Mouse (Mus musculus): Measurements from ENCODE around the gene Gm37419. TPM values are rescaled to one million over a fixed set of nuclear protein-coding genes. Genes with fewer than 3 reads are reported as not detected.
A peak's percentile ranks its signal among the peaks of the same experiment; 100 is the strongest.

Gene Gm37419
- total RNA-seq, 2 experiments from 2014 or later = not detected

DNA sequence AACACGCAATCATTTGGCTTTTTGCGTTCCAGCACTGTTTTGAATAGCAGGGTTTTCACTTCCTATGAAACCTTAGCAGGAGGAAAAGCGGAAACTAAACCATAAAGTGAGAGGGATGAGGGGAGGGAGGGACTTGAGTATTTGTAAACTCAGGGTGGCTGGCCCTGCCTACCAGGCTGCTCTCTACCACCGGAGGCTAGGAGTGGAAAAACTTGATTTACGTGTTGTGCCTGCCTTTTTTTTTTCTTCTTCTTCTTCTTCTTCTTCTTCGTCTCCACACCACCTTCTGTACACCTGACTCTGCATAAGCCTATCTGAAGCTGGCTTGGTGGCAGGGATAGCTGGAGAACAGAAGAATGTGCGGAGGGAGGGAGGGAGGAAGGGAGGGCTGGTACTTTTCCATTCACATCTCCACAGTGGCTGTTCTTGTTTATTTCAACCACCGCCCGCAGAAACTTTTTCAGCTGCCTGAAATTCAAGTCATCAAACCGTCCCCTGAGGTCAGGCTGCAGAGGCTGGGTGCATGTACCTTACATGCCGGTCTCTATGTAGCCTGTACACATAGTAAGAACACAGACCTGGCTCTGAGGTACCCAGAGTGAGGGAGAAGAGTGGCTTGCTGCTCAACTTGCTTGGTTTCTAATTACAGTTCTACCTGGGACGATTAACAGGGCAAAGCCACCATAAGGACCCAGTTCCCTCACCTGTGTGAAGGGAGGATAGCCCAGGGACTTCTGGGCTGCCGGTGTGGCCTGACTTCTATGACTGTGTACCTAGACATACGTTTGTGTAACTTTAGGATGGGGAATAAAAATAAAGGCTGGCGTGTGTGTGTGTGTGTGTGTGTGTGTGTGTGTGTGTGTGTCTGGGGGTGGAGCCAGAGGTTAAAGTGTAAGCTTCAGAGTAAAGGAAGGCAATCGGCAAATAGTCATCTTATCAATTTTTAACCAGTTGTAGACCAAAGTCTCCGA lies 5.4 kb downstream of the Gm37419 start:
- ATAC-seq (replicated peaks; ENCODE audit: poor library complexity) = peak; percentile 48

DNA sequence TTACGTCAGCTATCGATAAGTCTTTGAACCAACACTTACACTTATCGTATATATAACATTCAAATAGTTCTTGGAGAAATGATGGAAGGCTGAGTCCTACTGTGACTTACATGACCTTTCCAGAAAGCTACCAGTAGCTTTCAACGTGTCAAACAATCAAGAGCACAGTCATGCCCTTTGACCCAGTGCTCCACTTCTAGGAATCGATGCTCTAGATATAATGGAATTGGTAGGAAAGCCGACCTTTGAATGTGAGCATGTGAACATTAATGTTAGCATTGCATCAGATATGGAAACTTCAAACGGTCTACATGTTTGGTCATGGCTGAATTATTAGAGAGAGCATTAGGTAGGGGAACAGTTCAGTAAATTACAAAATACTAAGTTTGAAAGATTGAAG lies 8.1 kb downstream of the Gm37419 start:
- ATAC-seq (replicated peaks; ENCODE audit: poor library complexity) = no peak

DNA sequence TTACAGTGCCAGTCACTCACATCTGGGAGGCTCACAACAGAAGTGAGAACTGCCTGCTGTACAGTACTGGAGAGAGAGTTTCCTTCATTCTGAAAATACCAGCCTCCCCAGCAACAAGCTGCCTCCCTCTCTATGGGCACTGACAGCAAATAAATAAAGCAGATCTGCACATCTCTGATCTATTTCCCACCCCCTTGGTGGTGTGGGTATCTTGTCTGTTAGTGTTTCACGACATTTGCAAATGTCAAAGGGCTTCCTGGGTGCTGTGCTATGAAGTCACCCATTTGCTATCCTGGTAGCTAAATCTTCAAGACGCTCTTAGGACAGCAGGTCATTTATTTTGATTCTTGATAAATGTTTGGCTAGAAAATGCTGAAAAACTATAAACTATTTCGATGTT lies 8.9 kb downstream of the Gm37419 start:
- no peak for ATAC-seq (replicated peaks; ENCODE audit: poor library complexity)

DNA sequence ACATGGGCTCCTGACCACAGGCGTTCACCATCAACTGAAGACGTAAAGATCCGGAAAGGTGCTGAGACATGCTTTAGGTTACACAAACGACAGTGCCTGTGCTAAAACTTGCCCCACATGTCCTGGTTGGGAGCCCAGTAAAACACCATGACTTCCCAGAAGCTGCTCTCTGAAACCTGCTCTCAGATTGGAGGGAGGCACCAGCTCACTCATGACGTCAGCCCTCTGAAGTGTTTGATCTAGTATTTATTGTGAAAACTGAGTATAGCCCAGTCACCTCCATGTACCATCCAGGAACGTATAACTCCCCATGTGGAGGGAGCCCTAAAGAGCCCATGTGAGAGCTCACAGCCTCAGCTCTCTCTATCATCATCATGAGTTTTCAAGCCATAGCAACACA lies 9.6 kb downstream of the Gm37419 start:
- no peak for ATAC-seq (replicated peaks; ENCODE audit: poor library complexity)

DNA sequence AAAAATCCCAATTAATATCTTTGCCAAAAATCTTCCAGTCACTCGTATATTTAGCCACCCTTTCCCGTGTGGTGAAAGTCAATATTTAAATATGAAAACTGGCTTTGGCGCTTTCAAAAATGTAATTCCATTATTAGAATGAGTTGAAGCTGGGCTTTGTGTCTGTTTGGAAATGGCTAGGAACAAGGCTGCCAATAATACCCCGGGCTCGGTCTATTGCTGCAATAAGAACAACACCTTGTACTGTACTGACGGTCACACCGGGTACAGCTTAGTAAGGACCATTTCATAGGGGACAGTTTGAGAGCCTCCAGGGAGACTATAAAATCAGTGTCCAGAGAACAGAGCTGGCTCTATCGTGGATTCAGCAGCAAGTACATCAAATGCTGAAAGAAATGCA lies 17.6 kb downstream of the Gm37419 start:
- no peak for ATAC-seq (replicated peaks; ENCODE audit: poor library complexity)

DNA sequence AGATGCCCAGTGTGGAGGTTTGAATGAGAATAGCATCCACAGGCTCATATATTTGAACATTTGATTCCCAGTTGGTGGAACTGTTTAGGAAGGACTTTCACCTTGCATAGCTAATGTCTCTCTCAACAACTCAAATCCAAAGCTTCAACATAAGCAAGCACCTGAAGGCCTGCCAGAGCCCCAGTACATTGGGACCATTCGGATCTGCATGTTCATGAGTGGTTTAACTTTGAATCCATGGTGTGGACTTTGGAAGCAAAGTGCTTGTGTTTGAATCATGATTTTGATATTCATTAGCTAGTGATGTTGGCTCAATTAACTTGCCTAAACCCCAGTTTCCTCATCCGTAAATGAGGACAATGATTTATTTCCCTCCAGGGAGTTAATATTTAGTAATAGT lies 21.6 kb downstream of the Gm37419 start:
- no peak for ATAC-seq (replicated peaks; ENCODE audit: poor library complexity)

DNA sequence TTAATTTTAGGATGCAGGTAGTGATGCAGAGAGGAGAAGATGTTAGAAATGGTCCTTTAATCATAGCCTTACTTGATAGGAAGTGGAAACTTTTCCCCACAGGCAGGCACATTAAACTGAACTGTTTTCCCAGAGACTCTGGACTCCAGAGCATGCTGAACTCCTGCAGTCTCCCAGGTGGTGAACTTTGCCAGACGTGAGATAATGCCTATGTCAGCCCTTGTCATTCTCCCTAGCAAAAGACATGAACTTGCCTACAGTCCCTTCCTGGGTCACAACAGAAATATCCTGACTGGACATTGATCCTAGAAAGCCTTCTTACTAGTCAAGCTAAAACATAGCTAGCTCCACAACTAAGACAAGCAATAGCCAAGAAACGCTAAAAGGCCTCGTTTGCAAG lies 23.0 kb downstream of the Gm37419 start:
- ATAC-seq (replicated peaks; ENCODE audit: poor library complexity) = no peak

DNA sequence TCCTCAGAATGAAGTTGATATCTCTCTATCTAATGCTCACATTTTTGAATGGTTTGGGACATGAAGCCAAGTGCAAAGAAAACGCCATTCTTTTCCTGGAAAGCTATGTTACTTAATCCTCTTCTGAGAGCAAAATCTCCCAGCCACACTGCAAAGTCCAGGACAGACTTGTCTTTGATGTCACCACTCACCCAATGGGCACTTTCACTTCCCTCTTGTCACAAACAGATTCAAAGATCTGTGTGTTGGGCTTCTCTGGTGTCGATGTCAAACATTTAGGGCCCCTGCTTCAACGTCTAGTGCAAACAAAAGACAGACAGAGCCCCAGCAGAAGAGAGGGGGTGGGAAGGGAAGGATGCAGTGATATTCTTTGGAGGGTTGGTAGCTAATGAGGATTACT lies 23.8 kb downstream of the Gm37419 start:
- ATAC-seq (replicated peaks; ENCODE audit: poor library complexity) = peak; percentile 40; the same call in 1 of the 2 replicates

DNA sequence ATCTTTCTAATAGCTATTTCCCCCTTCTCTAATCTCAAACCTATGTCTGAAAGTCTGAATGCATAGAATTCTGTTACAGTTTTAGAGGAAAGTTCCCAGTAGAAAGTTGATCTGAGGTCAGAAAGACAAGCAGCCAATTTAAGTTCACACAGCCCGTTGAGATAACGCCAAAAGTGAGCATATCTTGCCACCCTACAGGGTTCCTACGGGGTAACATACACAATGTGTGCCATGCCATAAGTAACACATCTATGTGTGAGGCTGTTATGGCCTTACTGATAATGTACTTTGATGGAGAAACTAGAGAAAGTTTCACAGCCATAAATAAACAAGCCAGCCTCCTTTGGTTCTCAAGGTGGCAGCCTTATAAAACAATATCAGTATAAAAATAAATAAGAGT lies 26.1 kb downstream of the Gm37419 start:
- peak; percentile 76 for ATAC-seq (replicated peaks; ENCODE audit: poor library complexity)

DNA sequence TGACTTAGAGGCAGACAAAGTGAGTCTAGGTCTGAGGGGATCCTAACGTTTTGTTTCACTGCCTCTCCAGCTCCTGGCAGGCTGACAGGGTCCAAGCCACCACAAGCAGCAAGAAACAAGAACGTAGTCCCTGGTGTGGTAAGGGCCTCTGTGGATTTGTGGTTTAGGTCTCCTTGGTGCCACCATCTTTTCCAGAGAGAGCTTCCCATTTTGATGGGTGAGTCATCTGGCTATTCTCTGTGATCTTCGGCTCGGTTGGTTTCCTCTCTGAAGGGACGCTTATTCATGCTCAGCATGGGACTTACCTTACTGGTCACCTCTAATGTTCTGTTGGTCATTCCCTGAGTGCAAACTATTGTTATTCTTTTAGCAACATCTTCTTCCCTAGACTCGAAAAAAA lies 28.0 kb downstream of the Gm37419 start:
- ATAC-seq (replicated peaks; ENCODE audit: poor library complexity) = peak; percentile 62

DNA sequence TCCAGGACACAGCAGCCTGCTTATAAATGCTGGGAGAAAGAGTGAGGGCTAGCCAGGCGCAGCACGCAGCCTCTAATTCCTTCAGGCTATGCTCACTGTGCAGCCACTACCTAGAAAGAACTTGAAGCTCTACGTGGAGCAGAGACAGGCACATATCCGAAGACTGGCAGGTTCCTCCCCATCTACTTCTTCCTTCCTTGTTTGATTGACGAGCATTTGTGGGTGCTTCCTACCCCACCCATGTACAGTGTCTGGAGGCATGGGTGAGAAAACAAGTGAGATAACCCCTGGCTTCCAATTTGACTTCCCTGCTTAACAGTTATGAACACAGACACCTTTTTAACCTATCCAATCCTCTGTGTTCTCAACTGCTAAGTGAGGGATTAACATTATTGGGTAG lies 28.5 kb downstream of the Gm37419 start:
- ATAC-seq (replicated peaks; ENCODE audit: poor library complexity) = peak; percentile 33

DNA sequence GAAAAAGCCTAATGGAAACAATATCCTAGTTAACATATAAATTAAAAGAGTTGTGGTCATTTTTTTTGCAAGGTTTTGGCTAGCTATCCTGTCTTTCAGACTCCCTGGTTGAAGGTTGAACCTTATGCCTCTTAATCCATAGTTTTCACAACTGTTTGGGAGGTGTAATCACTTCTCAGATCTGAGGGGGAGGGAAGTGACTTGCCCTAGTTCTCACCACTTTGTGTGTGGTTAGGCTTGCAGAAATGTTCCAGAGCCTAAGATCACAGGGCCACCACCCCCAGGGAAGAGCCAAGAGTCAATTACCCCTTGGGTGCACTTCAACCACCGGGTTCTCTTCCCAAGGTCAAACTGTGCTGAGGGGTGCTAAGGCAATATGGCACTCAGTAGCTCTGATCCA lies 33.4 kb downstream of the Gm37419 start:
- no peak for ATAC-seq (replicated peaks; ENCODE audit: poor library complexity)

DNA sequence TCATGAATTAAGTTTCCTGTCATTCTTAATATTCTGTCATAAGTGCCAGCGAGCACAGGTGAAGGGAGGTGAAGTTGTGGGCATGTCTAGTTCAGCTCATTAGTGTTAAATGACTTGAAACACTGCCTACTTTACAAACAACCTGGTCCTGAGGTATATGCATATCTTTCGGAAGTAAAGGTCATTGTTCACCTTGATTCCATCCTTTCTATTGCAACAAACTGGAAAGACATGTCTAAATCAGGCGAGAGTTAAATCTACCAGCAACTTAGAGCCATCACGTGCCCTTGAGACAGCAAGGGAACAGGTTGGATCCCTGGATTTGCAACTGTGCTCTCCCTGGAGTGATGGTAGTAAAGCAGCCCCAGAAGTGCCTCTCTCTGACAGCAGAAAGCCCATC lies 34.3 kb downstream of the Gm37419 start:
- no peak for ATAC-seq (replicated peaks; ENCODE audit: poor library complexity)

DNA sequence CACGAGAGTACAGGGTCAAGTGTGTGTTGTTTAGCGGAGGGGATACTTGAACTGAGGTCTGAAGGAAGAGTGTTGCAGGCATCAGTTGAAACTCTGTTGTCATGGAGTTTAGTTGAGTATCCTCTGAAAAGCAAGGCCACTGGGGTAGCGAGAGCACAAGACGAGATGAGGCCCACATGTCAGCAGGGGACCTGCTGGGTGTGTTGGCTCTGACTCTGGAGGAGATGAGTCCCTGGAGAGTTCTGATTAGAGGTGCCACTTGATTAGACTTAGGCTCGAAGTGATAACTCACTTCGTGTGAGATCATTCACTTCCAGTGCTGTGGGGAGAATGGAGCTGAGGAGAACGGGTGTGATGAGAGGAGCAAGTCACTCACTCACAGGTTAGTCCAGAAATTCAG lies 37.2 kb downstream of the Gm37419 start:
- peak; percentile 89 for ATAC-seq (replicated peaks; ENCODE audit: poor library complexity)

DNA sequence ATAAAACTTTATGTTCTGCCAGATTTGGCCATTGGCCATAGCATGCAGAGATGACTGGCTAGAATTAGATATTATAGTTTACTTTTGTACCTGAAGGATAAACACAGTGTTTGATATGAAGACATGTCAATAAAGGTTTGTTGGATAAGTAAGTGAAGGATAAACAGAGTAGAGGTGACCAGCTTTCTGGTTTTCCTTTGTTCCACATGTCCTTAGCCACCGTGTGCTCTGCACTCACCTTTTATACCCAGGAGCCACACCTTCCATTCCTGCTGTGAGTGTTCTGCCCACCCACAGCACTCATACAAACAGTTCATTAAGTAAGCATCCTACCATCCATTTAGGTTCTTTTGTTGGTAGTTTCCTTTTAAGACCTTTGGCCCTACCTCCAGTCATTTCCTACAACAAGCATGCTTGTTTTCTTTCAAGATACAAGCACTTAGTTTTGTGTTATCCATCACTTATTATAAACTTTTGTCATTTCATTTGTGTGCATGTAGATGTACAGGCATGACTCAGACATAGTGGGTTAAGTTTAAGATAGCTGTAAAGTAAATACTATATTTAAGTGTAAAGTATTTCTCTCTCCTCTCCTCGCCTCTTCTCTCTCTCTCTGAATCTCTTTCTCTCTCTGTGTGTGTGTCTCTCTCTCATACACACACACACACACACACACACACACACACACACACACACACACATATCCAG lies 41.8 kb downstream of the Gm37419 start:
- ATAC-seq (replicated peaks; ENCODE audit: poor library complexity) = no peak

DNA sequence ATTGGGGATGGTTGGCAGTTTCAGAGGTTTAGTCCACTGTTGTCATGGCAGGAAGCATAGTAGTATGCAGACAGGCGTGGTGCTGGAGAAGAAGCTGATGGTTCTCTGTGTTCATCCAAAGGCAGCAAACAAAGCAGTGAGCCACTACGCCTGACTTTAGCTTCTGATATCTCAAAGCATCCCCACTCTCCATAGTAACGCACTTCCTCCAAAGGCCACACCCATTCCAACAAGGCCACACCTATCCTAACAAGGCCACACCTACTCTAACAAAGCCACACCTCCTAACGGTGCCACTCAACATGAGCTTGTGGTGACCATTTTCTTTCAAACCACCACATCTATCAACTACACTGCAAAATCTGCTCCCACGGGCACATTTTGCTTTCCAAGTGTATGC lies 45.0 kb downstream of the Gm37419 start:
- ATAC-seq (replicated peaks; ENCODE audit: poor library complexity) = peak; percentile 58

DNA sequence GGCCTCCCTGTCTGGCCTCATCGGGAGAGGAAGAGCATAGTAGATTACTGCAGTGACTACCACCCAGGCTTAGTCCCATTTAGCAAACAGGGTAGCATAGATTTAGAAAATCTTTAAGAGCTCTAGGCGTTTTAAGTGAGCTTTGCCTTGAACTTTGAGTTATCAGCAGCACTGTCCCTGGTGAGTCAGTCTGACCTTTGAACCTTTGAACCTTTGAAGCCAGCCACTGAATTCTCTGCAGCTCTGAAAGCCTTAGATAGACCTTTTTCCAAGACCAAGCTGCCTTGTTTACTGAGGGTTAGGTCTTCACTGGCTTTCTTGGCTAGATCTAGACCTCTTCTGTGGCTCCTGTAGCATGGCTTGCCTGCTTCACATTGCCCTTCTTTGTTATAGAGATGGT lies 46.2 kb downstream of the Gm37419 start:
- no peak for ATAC-seq (replicated peaks; ENCODE audit: poor library complexity)

DNA sequence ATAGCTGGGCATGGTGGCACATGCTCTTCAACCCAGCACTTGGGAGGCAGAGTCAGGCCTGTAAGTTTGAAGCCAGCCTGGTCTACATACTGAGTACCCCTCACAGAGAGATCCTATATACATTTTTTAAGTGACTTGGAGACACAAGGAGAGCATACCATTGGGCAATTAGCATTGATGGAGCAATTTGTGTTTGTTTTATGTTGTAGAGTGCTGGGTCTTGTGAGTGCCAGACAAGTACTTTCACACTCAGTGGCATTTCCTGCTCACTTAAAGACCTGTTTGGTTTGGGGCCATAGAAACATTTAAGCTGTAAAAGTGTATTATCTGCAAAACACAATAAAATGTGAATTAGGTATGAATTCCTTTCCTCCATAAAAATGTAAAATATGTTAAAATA lies 47.5 kb downstream of the Gm37419 start:
- ATAC-seq (replicated peaks; ENCODE audit: poor library complexity) = no peak

DNA sequence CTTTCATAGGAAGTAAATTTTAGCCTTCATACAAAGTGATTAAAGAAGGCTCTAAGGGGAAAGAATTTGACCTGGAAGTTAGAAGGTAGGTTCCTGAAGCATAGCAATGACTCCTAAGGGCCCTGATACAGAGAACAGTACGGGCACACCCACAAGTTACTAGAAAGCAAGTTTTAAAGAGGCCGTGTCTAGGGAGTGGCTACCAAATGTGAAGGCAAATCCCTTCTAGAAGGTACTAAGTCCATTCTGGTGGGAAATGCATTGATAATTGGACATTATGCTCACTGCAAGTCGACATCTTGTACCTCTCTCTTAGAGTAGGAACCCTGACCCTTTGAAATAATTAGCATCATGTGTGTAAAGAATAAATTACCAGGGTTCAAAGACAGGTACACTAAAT lies 48.1 kb downstream of the Gm37419 start:
- ATAC-seq (replicated peaks; ENCODE audit: poor library complexity) = no peak

Data from megakaryocyte progenitor cell, adult 5-6 weeks (primary cell).